ENCODE assay signal across 28 mouse cellular contexts in the genomic region with DNA sequence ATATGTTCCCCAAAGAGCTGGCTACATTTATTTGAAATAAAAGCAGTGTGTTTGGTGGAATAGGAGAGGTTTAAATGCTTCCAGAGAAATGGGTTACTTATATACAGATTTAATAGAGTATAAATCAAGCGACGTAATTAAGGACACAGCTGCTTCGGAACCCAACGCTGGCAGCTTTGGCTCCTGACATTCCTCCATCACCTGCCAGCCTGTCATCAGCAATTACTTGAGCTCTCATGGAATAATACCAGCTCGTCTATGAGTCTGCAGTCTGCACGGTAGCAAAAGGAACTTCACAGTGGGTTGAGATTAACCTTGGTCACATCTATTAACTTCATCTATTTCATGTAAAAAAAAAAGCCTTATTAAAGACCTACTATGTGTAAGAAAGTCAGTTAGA.
"Had no signal": no experiment of that assay in that cellular context is flagged by ENCODE, and none has a peak within 500 bp of the region (broad histone marks: within the 10 kb centered on the region; RNA-seq: fewer than 3 reads in every experiment).

No protein-coding gene starts in this region.

- H3K27ac ChIP-seq: gastrocnemius, adult 2 months; heart, adult 2 months; heart, embryonic 13.5 days; heart, embryonic 15.5 days; hindbrain, embryonic 13.5 days; hindbrain, embryonic 15.5 days; hindbrain, postnatal 0 days; kidney, embryonic 15.5 days; kidney, postnatal 0 days; limb, embryonic 13.5 days; limb, embryonic 15.5 days; liver, embryonic 12.5 days; liver, embryonic 14.5 days had no signal

- H3K4me2 ChIP-seq: heart, embryonic 11.5 days; heart, embryonic 13.5 days; heart, embryonic 15.5 days; hindbrain, embryonic 13.5 days; hindbrain, embryonic 15.5 days; kidney, embryonic 15.5 days; limb, embryonic 13.5 days; limb, embryonic 15.5 days; liver, embryonic 12.5 days had no signal

- H3K36me3 ChIP-seq: heart, embryonic 13.5 days; heart, embryonic 15.5 days; hindbrain, embryonic 13.5 days; hindbrain, embryonic 15.5 days; kidney, embryonic 15.5 days; limb, embryonic 13.5 days; limb, embryonic 15.5 days; liver, embryonic 12.5 days had no signal

- H3K4me1 ChIP-seq: heart, embryonic 13.5 days; heart, embryonic 15.5 days; limb, embryonic 15.5 days; liver, embryonic 12.5 days had no signal

- H3K9ac ChIP-seq: heart, embryonic 13.5 days; heart, embryonic 15.5 days; hindbrain, embryonic 13.5 days; hindbrain, embryonic 15.5 days; kidney, embryonic 15.5 days; limb, embryonic 13.5 days; limb, embryonic 15.5 days; liver, embryonic 12.5 days; liver, embryonic 14.5 days had no signal

- H3K9me3 ChIP-seq: heart, embryonic 13.5 days; heart, embryonic 15.5 days; hindbrain, embryonic 13.5 days; hindbrain, embryonic 15.5 days; kidney, embryonic 15.5 days; limb, embryonic 13.5 days; limb, embryonic 15.5 days; liver, embryonic 12.5 days had no signal

- H3K27me3 ChIP-seq: heart, embryonic 13.5 days; heart, embryonic 15.5 days; limb, embryonic 15.5 days; liver, embryonic 12.5 days had no signal

- DNase-seq: gastrocnemius, adult 2 months; gastrocnemius, postnatal 10 days; gastrocnemius, postnatal 36 days; heart, adult 11 months; heart, adult 2 months; heart, postnatal 14 days; heart, postnatal 36 days; kidney, adult 11 months; kidney, adult 2 months; kidney, adult 9 months; kidney, postnatal 14 days; kidney, postnatal 36 days; layer of hippocampus, adult 9-11 months; layer of hippocampus, postnatal 36 days; left cerebral cortex, postnatal 4 days had no signal

- H3K4me3 ChIP-seq: gastrocnemius, adult 2 months; heart, adult 2 months; heart, embryonic 13.5 days; heart, embryonic 15.5 days; hindbrain, embryonic 13.5 days; hindbrain, embryonic 15.5 days; kidney, embryonic 15.5 days; limb, embryonic 13.5 days; limb, embryonic 15.5 days; liver, embryonic 12.5 days had no signal

- ATAC-seq: hindbrain, postnatal 0 days; intestine, embryonic 16.5 days; liver, embryonic 12.5 days had no signal
